Mouse (Mus musculus) MEL (cell line): ENCODE measurements around the gene Osbpl10.

Source experiments
- BHLHE40 ChIP-seq: IDR thresholded peaks from 2 replicates; pipeline ENCODE4 v1.6.1; 2012; ENCODE audit warnings: low read depth, mild to moderate bottlenecking, inconsistent platforms, low read length, improper control_type of control experiment, borderline replicate concordance
- CTCF ChIP-seq, 3 experiments: IDR thresholded peaks in 2 of 3; conservative IDR thresholded peaks in 1 of 3; 2 replicates each; pipeline ENCODE4 v1.5.1; 2011 to 2012; ENCODE audit warnings: low read length in 3 of 3, low read depth in 2 of 3, mild to moderate bottlenecking in 2 of 3, improper control_type of control experiment in 1 of 3, inconsistent platforms in 1 of 3, mixed read lengths in 1 of 3, moderate library complexity in 1 of 3; ENCODE audit not compliant: control insufficient read depth in 1 of 3, insufficient read depth in 1 of 3, poor library complexity in 1 of 3, severe bottlenecking in 1 of 3
- GABPA ChIP-seq: IDR thresholded peaks from 2 replicates; pipeline ENCODE4 v1.6.1; 2012; ENCODE audit warnings: low read depth, mild to moderate bottlenecking, inconsistent platforms, low read length, improper control_type of control experiment, moderate library complexity
- GATA1 ChIP-seq: IDR thresholded peaks from 2 replicates; pipeline ENCODE4 v1.6.1; 2011; ENCODE audit warnings: low read depth, low read length, improper control_type of control experiment
- POLR2A ChIP-seq, 2 experiments: IDR thresholded peaks; 2 replicates each; pipeline ENCODE4 v1.6.1; 2011 to 2012; ENCODE audit warnings: low read length in 2 of 2, mild to moderate bottlenecking in 2 of 2, control low read depth in 1 of 2, improper control_type of control experiment in 1 of 2, low read depth in 1 of 2, moderate library complexity in 1 of 2; ENCODE audit not compliant: control insufficient read depth in 1 of 2, insufficient read depth in 1 of 2, poor library complexity in 1 of 2
- POLR2AphosphoS5 ChIP-seq: IDR thresholded peaks from 2 replicates; pipeline ENCODE4 v1.6.1; 2012; ENCODE audit warnings: low read depth, borderline replicate concordance, mild to moderate bottlenecking, inconsistent platforms, low read length, moderate library complexity, mixed read lengths

- TF ChIP-seq CTCF (IDR thresholded peaks at IDR 0.05 in 2 of 3, conservative IDR thresholded peaks at IDR 0.05 in 1 of 3; ENCODE audit: control insufficient read depth in 1 of 3, insufficient read depth in 1 of 3, low read depth in 2 of 3, low read length in 3 of 3, poor library complexity in 1 of 3, severe bottlenecking in 1 of 3): no peak
- no peak for TF ChIP-seq BHLHE40
- no peak for TF ChIP-seq GATA1
- no peak for TF ChIP-seq POLR2AphosphoS5
- no peak for TF ChIP-seq GABPA
- TF ChIP-seq POLR2A (IDR thresholded peaks at IDR 0.05; ENCODE audit: control insufficient read depth in 1 of 2, insufficient read depth in 1 of 2, low read depth in 1 of 2, low read length in 2 of 2, poor library complexity in 1 of 2): no peak
Observed at GRCm38 (mm10) chr9:114945576-114945975, 32.8 kb upstream of the Osbpl10 start.
